Mouse (Mus musculus) liver, adult 2 months (tissue): ENCODE data around the gene Relt. TPM values are rescaled to one million over a fixed set of nuclear protein-coding genes. Genes with fewer than 3 reads are reported as not detected.

Experiments
- DNase-seq: peaks from one replicate; pipeline ENCODE4 v3.0.0-alpha.2; 2011; ENCODE audit warnings: low read depth, low spot score; ENCODE audit errors: extremely low read depth
- H3K27ac ChIP-seq: fragments of 200-500 bp; replicated peaks from 2 replicates; pipeline ENCODE4 v1.5.1; 2012; ENCODE audit warnings: low read depth, mild to moderate bottlenecking, control low read depth, inconsistent platforms, low read length; ENCODE audit not compliant: insufficient read depth
- H3K27me3 ChIP-seq: fragments of 200-500 bp; 2 replicates; pipeline ENCODE4 v1.6.1; 2012; ENCODE audit warnings: mild to moderate bottlenecking, moderate library complexity, low read length, inconsistent platforms; ENCODE audit not compliant: control insufficient read depth, insufficient read depth
- H3K36me3 ChIP-seq: fragments of 200-500 bp; 2 replicates; pipeline ENCODE4 v1.6.1; 2012; ENCODE audit warnings: low read length, inconsistent platforms; ENCODE audit not compliant: control insufficient read depth, insufficient read depth
- H3K4me1 ChIP-seq: fragments of 200-500 bp; 2 replicates; pipeline ENCODE4 v1.6.1; 2011; ENCODE audit warnings: low read length; ENCODE audit not compliant: control insufficient read depth, insufficient read depth
- H3K4me3 ChIP-seq: fragments of 200-500 bp; 2 replicates; pipeline ENCODE4 v1.5.1; 2011; ENCODE audit warnings: low read depth, mild to moderate bottlenecking, control low read depth, low read length, moderate library complexity; ENCODE audit not compliant: insufficient read depth
- H3K79me2 ChIP-seq: fragments of 200-500 bp; 2 replicates; pipeline ENCODE4 v1.6.1; 2012; ENCODE audit warnings: inconsistent platforms, mild to moderate bottlenecking, low read length, moderate library complexity; ENCODE audit not compliant: control insufficient read depth, insufficient read depth
- H3K9ac ChIP-seq: fragments of 200-500 bp; 2 replicates; pipeline ENCODE4 v1.6.1; 2012; ENCODE audit warnings: low read depth, mild to moderate bottlenecking, control low read depth, inconsistent platforms, low read length
- CTCF ChIP-seq: fragments of 200-500 bp; IDR thresholded peaks from 2 replicates; pipeline ENCODE4 v1.5.1; 2011; ENCODE audit warnings: low read depth, low read length, control low read depth
- POLR2A ChIP-seq: fragments of 200-500 bp; IDR thresholded peaks from 2 replicates; pipeline ENCODE4 v1.6.1; 2011; ENCODE audit warnings: low read length, control low read depth; ENCODE audit not compliant: insufficient read depth; ENCODE audit errors: extremely low read depth
- WGBS: fragments of 180-500 bp; shearing (Covaris S2); methylation state at CpG from one replicate; pipeline ENCODE4 v1.1.7; 2018; 5-methylcytosine and 5-hydroxymethylcytosine counted together
- polyA plus RNA-seq: library from polyadenylated mRNA; depleted of rRNA; stranded (reverse); fragments of >200 nt; gene quantifications from 2 replicates; pipeline ENCODE4 v1.2.3, GENCODE M21; 2012
- total RNA-seq: library from RNA; depleted of rRNA; stranded (reverse); fragments of >200 nt; gene quantifications from 2 replicates; pipeline ENCODE4 v1.2.3, GENCODE M21; 2014

Gene Relt
- total and polyA plus RNA-seq, 2 experiments: 0.37 to 1.0 TPM

DNA sequence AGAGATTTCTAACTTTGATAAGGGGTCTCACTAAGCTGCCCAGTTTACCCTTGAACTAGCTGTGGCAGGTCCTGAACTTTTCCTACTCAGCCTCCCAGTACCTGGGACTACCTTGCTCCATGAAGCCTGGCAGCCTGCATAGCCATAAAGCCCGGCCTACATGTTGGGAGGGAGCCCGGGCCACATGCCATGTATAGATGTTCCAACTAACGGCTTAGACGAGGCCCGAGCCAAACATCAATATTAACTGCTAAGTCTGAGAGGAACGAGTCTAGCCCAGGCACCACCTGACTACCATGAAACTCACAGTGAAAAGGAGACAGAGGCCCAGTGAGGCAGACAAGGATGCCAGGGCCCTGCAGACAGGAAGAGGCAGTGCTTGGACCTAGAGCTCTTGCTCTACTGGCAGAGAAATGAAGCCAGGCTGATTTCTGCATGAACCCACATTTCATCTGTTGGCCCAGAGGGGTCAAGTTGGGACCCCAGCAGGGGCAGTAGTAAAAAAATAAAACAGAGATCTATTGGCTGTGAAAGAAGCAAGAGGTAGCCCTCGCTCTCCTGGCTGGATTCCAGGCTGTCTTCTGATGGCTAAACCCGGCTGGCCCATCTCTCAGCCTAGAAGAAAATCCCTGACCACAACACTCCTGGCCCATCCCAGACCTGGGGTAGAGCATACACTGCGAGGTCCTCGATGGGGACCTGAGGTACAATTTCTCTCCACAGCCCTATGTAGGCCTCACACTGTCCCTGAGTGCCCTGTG, 43.0 kb upstream of the Relt start:
- Histone ChIP-seq H3K36me3 (no peaks in the 10 kb centered on the region), H3K4me1 (no peaks in the 10 kb centered on the region), H3K27me3 (no peaks in the 10 kb centered on the region), H3K79me2 (no peaks in the 10 kb centered on the region), H3K4me3 (no peak overlapping the region), H3K27ac (no peak overlapping the region), H3K9ac (no peak overlapping the region)
- no peak for DNase-seq
- 87% methylated on average over 10 of the region's 10 CpGs for WGBS
- TF ChIP-seq CTCF: no peak
- TF ChIP-seq POLR2A: no peak

DNA sequence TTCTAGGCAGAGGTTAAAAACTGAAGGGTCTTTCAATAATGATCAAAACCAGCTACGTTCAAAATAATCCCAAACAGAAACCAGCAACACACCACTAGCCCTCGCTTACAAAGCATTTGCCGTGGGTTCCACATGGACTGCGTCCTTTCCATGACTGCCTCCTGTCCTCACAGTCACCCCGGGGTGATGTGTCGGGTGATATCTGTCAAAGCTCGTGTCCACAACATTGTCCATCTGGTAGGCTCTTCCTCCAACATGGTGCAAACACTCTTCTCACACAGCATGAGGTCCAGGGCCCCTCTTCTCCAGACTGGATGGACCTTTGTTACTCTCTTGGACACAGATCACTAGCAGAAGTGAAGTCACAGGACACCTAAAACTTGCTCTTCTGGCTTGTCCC, 41.8 kb upstream of the Relt start:
- no peak overlapping the region for H3K27ac ChIP-seq
- WGBS: 80% methylated on average over 7 of the region's 7 CpGs
- no peak for DNase-seq
- H3K79me2 ChIP-seq: no peaks in the 10 kb centered on the region
- TF ChIP-seq POLR2A (no peak), CTCF (no peak)
- H3K4me3 ChIP-seq: no peak overlapping the region
- H3K36me3 ChIP-seq: no peaks in the 10 kb centered on the region
- H3K27me3 ChIP-seq: no peaks in the 10 kb centered on the region
- H3K4me1 ChIP-seq: no peaks in the 10 kb centered on the region
- H3K9ac ChIP-seq: no peak overlapping the region

DNA sequence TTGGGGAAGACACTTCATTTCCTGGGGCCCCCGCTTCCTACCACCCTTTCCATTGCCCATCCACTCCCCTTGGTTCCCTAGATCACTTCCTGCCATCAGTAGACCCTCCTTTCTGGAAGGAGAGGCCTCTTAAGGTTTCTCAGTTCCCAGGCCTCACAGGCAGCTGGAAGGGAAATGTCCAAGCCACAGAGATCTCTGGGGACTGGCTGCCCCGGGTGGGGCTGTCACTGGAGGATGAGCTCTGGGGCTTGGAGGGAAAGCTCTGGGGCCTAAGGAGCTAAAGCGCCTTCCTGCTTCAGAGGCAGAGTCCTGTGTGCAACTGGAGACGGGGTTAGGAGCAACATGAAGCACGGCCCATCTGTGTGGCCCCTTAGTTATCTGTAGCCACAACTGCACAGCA, 41.4 kb upstream of the Relt start:
- Histone ChIP-seq H3K27ac (no peak overlapping the region), H3K79me2 (no peaks in the 10 kb centered on the region), H3K4me3 (no peak overlapping the region), H3K36me3 (no peaks in the 10 kb centered on the region), H3K27me3 (no peaks in the 10 kb centered on the region), H3K4me1 (no peaks in the 10 kb centered on the region), H3K9ac (no peak overlapping the region)
- WGBS: 92% methylated on average over 5 of the region's 5 CpGs
- DNase-seq: no peak
- TF ChIP-seq POLR2A: no peak
- TF ChIP-seq CTCF: no peak

DNA sequence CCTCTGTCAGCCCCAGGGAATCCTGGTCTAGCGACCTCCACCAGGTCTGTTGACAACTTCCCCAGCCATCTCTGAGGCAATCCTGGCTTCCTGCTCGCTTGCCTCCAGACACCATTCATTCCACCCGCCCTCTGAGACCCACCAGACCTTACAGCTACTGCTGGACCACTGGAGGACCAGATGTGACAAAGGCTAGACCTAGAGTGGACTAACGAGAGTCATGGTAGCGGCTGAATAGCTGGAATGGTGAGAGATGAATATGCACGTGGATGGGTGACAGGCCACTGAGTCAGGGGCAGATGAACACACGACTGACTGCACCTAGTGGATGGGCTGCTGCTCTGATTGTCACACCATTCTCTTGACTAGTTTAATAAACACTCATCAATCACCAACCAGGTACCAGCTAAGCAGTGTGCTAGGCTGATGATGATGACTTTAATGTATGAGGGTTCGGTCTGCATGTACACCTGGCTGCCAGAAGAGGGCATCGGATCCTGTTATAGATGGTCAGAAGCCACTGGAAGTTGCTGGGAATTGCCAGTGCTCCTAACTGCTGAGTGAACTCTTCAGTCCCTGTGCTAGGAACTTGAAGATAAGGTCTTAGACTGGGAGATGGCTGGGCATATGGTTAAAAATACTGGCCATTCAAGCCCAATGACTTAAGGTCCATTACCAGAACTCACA, 39.3 kb upstream of the Relt start:
- no peak for TF ChIP-seq POLR2A
- TF ChIP-seq CTCF: peak; percentile 60; the same call in 1 of the 2 replicates
- Histone ChIP-seq H3K27me3 (no peaks in the 10 kb centered on the region), H3K79me2 (no peaks in the 10 kb centered on the region), H3K27ac (no peak overlapping the region), H3K9ac (no peak overlapping the region), H3K4me3 (no peak overlapping the region), H3K36me3 (no peaks in the 10 kb centered on the region), H3K4me1 (no peaks in the 10 kb centered on the region)
- peak; percentile 15 for DNase-seq
- 80% methylated on average over 9 of the region's 9 CpGs for WGBS

DNA sequence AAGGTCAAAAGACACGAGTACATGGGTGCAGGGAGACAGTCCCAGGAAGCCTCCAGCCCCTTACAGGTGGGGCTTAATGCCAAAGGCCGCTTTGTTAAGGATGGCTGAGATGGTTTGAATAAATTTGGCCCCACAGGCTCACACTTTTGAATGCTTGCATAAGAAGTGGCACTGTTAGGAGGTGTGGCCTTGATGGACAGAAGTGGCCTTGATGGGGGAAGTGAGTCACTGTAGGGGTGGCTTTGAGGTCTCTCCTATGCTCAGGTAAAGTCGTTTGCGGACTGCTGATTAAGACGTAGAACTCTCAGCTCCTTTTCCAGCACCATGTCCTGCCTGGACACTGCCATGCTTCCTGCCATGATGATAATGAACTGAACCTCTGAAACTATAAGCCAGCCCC, 34.6 kb upstream of the Relt start:
- DNase-seq: no peak
- no peak overlapping the region for H3K27ac ChIP-seq
- no peak overlapping the region for H3K4me3 ChIP-seq
- 85% methylated on average over 5 of the region's 5 CpGs for WGBS
- no peaks in the 10 kb centered on the region for H3K4me1 ChIP-seq
- H3K79me2 ChIP-seq: no peaks in the 10 kb centered on the region
- H3K27me3 ChIP-seq: peaks cover 8% of the 10 kb centered on the region
- H3K36me3 ChIP-seq: no peaks in the 10 kb centered on the region
- no peak overlapping the region for H3K9ac ChIP-seq
- TF ChIP-seq POLR2A (no peak), CTCF (no peak)

DNA sequence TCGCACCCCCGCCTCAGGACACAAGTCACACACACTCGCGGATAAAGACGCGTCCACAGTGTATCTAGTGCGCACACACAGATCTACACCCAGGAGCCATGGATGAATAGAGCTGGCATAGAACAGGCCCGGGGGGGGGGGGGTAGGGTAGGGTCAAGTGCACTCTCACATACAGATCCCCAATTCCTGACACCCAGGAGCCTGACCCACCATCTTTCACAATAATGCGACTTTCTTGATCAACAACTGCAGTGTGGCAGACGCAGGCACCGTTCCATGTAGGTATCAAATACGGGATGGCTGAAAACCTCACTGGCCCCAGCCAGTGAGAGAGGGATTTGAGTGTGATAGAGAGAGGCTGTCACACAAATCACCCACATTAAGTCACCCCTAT, 31.6 kb upstream of the Relt start:
- Histone ChIP-seq H3K27ac (no peak overlapping the region), H3K79me2 (no peaks in the 10 kb centered on the region), H3K27me3 (peaks cover 8% of the 10 kb centered on the region), H3K9ac (peak overlapping the region; percentile 21), H3K4me1 (no peaks in the 10 kb centered on the region), H3K36me3 (no peaks in the 10 kb centered on the region), H3K4me3 (peak overlapping the region; percentile 28; the same call in 1 of the 2 replicates)
- no peak for TF ChIP-seq CTCF
- no peak for TF ChIP-seq POLR2A
- WGBS: 13% methylated on average over 12 of the region's 12 CpGs
- DNase-seq: no peak
